In genomic region chr4:139086037-139086436, GRCm38 (mm10) we compare ENCODE assay signal across 9 mouse cellular contexts. TPM values are rescaled to one million over a fixed set of nuclear protein-coding genes. Genes with fewer than 3 reads are reported as not detected.
DNase-seq lines count a peak whose midpoint lies in the region; ATAC-seq and TF ChIP-seq lines count a peak whose summit lies in the region.
"Had no signal": no experiment of that assay in that cellular context is flagged by ENCODE, and none has a peak within 500 bp of the region (broad histone marks: within the 10 kb centered on the region; RNA-seq: fewer than 3 reads in every experiment).

No protein-coding gene starts in this region.

- H3K27ac ChIP-seq in embryonic facial prominence, embryonic 13.5 days = peak overlapping the region; percentile 16; the same call in 1 of the 2 replicates
- no peak overlapping the region for H3K27ac ChIP-seq in heart, embryonic 16.5 days (ENCODE audit: low read length)
- H3K27ac ChIP-seq: limb, embryonic 13.5 days had no signal

- H3K36me3 ChIP-seq in embryonic facial prominence, embryonic 13.5 days = peaks cover 20% of the 10 kb centered on the region
- H3K36me3 ChIP-seq in heart, embryonic 16.5 days (ENCODE audit: control insufficient read depth, insufficient read depth) = no peaks in the 10 kb centered on the region

- no peaks in the 10 kb centered on the region; the same call in 1 of the 2 replicates for H3K27me3 ChIP-seq in embryonic facial prominence, embryonic 13.5 days
- peaks cover 15% of the 10 kb centered on the region for H3K27me3 ChIP-seq in heart, embryonic 16.5 days (ENCODE audit: control insufficient read depth, insufficient read depth, low read length)

- H3K4me2 ChIP-seq in embryonic facial prominence, embryonic 13.5 days = no peak overlapping the region
- no peak overlapping the region for H3K4me2 ChIP-seq in heart, embryonic 16.5 days (ENCODE audit: low read depth, low read length)
- H3K4me2 ChIP-seq: limb, embryonic 13.5 days had no signal

- TF ChIP-seq POLR2A in lung, adult 2 months (IDR thresholded peaks at IDR 0.05; ENCODE audit: borderline replicate concordance, extremely low read depth, low read depth, low read length) = no peak

- no peaks in the 10 kb centered on the region for H3K9me3 ChIP-seq in embryonic facial prominence, embryonic 13.5 days
- no peaks in the 10 kb centered on the region for H3K9me3 ChIP-seq in heart, embryonic 16.5 days (replicated peaks; ENCODE audit: control insufficient read depth, low read length)
- H3K9me3 ChIP-seq: limb, embryonic 13.5 days had no signal

- TF ChIP-seq CTCF in lung, adult 2 months (IDR thresholded peaks at IDR 0.05; ENCODE audit: insufficient read depth, low read length) = peak; percentile 45; the same call in 1 of the 2 replicates

- H3K4me3 ChIP-seq in embryonic facial prominence, embryonic 13.5 days = no peak overlapping the region
- H3K4me3 ChIP-seq in heart, embryonic 16.5 days (ENCODE audit: low read length) = no peak overlapping the region
- no peak overlapping the region for H3K4me3 ChIP-seq in lung, adult 2 months (replicated peaks; ENCODE audit: extremely low read depth, low read depth, low read length)
- H3K4me3 ChIP-seq: limb, embryonic 13.5 days had no signal

- peak; percentile 85 for DNase-seq in ES-CJ7 (ENCODE audit: low read depth, low spot score)
- peak; percentile 83 to 85 for DNase-seq in adrenal gland, postnatal 36 days
- peak; percentile 81 to 91 for DNase-seq in kidney, postnatal 36 days
- peak; percentile 81 for DNase-seq in lung, adult 2 months
- DNase-seq in retina, postnatal 1 day = peak; percentile 91
- DNase-seq in thymus, postnatal 14 days = peak; percentile 84

- ATAC-seq in embryonic facial prominence, embryonic 13.5 days (ENCODE audit: insufficient number of reproducible peaks, insufficient read depth, low FRiP score, low TSS enrichment, low read depth) = no peak
- ATAC-seq in heart, embryonic 16.5 days (replicated peaks; ENCODE audit: extremely low read depth, insufficient read depth, low FRiP score) = peak; percentile 47

- H3K9ac ChIP-seq in embryonic facial prominence, embryonic 13.5 days = no peak overlapping the region
- no peak overlapping the region for H3K9ac ChIP-seq in heart, embryonic 16.5 days (ENCODE audit: low read length)
- H3K9ac ChIP-seq: limb, embryonic 13.5 days had no signal

- 19% methylated on average over 5 of the region's 5 CpGs for WGBS in embryonic facial prominence, embryonic 13.5 days
- 12% methylated on average over 5 of the region's 5 CpGs for WGBS in heart, embryonic 16.5 days
- WGBS in lung, adult 2 months = 10% methylated on average over 5 of the region's 5 CpGs

- peaks cover 66% of the 10 kb centered on the region for H3K4me1 ChIP-seq in embryonic facial prominence, embryonic 13.5 days
- peaks cover 9% of the 10 kb centered on the region for H3K4me1 ChIP-seq in heart, embryonic 16.5 days (ENCODE audit: control insufficient read depth, insufficient read depth, low read length)
- H3K4me1 ChIP-seq in lung, adult 2 months (ENCODE audit: control insufficient read depth, insufficient read depth, low read length) = peaks cover 2% of the 10 kb centered on the region

RNA-seq across cellular contexts. Expression of gene Nbl1, which starts 6.8 kb away (rescaled TPM):
- 10 to 100 TPM; 43.2 to 45.0 TPM for total RNA-seq in adrenal gland, postnatal 36 days (2021)
- 144 and 187 TPM in 2 replicates for polyA plus RNA-seq in embryonic facial prominence, embryonic 13.5 days (2015; fragmentation: Nextera tagmentation; extraction: Ambion mirVana)
- 25.8 and 28.9 TPM in 2 replicates for polyA plus RNA-seq in heart, embryonic 16.5 days (2015; fragmentation: Nextera tagmentation; extraction: Ambion mirVana)
- 330 and 497 TPM in 2 replicates for polyA plus RNA-seq in lung, adult 2 months (2012; rRNA removed)

RNA-seq across cellular contexts. Expression of gene Htr6, which starts 10.7 kb away (rescaled TPM):
- total RNA-seq in adrenal gland, postnatal 36 days (2021) = under 1 TPM; 0.16 to 0.23 TPM
- 0.22 and 0.51 TPM in 2 replicates for polyA plus RNA-seq in embryonic facial prominence, embryonic 13.5 days (2015; fragmentation: Nextera tagmentation; extraction: Ambion mirVana)
- not detected in 2 replicates for polyA plus RNA-seq in heart, embryonic 16.5 days (2015; fragmentation: Nextera tagmentation; extraction: Ambion mirVana)
- 0.19 and 0.22 TPM in 2 replicates for polyA plus RNA-seq in lung, adult 2 months (2012; rRNA removed)

RNA-seq across cellular contexts. Expression of gene Minos1, which starts 44.9 kb away (rescaled TPM):
- 100 to 1,000 TPM; 407 to 417 TPM for total RNA-seq in adrenal gland, postnatal 36 days (2021)
- polyA plus RNA-seq in embryonic facial prominence, embryonic 13.5 days (2015; fragmentation: Nextera tagmentation; extraction: Ambion mirVana) = 459 and 517 TPM in 2 replicates
- 640 and 697 TPM in 2 replicates for polyA plus RNA-seq in heart, embryonic 16.5 days (2015; fragmentation: Nextera tagmentation; extraction: Ambion mirVana)
- polyA plus RNA-seq in lung, adult 2 months (2012; rRNA removed) = 29.7 and 37.7 TPM in 2 replicates

Comparison
In these comparisons a context has a peak if more than half of its experiments do, and no peak if none do; other contexts are left out.
1. RNA of gene Minos1, which starts 44.9 kb away (polyA plus RNA-seq): 640 to 697 TPM in heart, embryonic 16.5 days and 459 to 517 TPM in embryonic facial prominence, embryonic 13.5 days; 29.7 to 37.7 TPM in lung, adult 2 months; every median in the first group is over 10 times any median in the second.
2. Peak in every context shown above with its lines, with median percentiles within 50 percentile points of each other: DNase-seq.